Mouse (Mus musculus) erythroblast, embryonic 14.5 days (primary cell): Measurements from ENCODE around the gene Panx1.

ENCODE experiments used
- GATA1 ChIP-seq: IDR thresholded peaks from 2 replicates; pipeline ENCODE4 v1.6.1; 2012; ENCODE audit warnings: low read length, inconsistent platforms, mixed read lengths
- TAL1 ChIP-seq: IDR thresholded peaks from 3 replicates; pipeline ENCODE4 v1.6.1; 2012; ENCODE audit warnings: low read length, inconsistent platforms, mixed read lengths

DNA sequence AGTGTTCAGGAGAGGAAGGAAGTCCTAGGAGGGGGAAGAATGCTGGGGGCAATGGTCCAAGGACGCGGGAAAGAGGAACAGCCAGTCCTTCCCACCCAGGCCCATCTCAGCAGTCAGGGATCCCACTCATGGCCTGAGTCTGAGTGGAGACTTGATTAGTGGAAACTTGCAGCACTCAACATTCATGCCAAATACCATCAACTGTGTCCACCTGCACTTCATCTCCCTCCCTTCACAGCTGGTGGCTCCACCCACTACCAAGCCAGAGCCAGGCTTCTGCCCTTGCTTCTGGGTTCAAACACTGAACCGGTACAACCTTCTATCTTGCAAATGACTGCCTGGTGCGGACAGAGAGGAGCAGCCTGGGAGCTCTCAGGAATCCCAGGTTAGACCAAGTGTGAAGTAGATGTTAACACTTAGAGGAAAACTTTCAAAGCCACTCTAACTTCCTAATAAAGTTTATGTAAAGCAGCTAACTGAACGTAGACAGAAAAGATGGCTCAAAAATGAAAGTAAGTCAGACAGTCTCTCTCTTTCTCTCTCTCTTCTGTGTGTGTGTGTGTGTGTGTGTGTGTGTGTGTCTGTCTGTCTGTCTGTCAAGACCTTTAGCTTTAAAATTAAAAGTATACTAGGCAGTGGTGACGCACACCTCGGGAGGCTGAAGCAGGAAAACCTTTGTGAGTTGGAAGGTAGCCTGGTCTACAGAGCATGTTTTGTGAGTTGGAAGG is 10.6 kb downstream of the Panx1 start:
- TF ChIP-seq GATA1 (no peak), TAL1 (no peak)
